In genomic region chr11:96776068-96776467, GRCm38 (mm10) we compare ENCODE assay signal across 9 mouse cellular contexts. TPM values are rescaled to one million over a fixed set of nuclear protein-coding genes. Genes with fewer than 3 reads are reported as not detected.
A peak's percentile ranks its signal among the peaks of the same experiment; 100 is the strongest.
DNase-seq lines count a peak whose midpoint lies in the region; ATAC-seq and TF ChIP-seq lines count a peak whose summit lies in the region.
"Had no signal": no experiment of that assay in that cellular context is flagged by ENCODE, and none has a peak within 500 bp of the region (broad histone marks: within the 10 kb centered on the region; RNA-seq: fewer than 3 reads in every experiment).

No protein-coding gene starts in this region.

- intact Hi-C loops in heart, adult 2 months (cut with DNase I), result loop anchor here (2.0 to 5.0 kb wide), 2 partner anchors 15 to 86 kb away; no protein-coding TSS in a partner anchor

- H3K27me3 ChIP-seq in heart, adult 2 months (ENCODE audit: control insufficient read depth, insufficient read depth, low read length), result no peaks in the 10 kb centered on the region
- H3K27me3 ChIP-seq in forebrain, embryonic 12.5 days, result no peaks in the 10 kb centered on the region
- H3K27me3 ChIP-seq in liver, embryonic 14.5 days (ENCODE audit: control insufficient read depth, insufficient read depth, low read length), result no peaks in the 10 kb centered on the region

- no peak for ATAC-seq in forebrain, embryonic 12.5 days (ENCODE audit: low FRiP score)
- no peak for ATAC-seq in liver, embryonic 14.5 days (ENCODE audit: insufficient read depth)

- WGBS in heart, adult 2 months, result 47% methylated on average over 3 of the region's 3 CpGs
- 55% methylated on average over 3 of the region's 3 CpGs for WGBS in forebrain, embryonic 12.5 days
- 51% methylated on average over 3 of the region's 3 CpGs for WGBS in liver, embryonic 14.5 days (ENCODE audit: insufficient replicate concordance)

- no peak for TF ChIP-seq EP300 in heart, adult 2 months (IDR thresholded peaks at IDR 0.05; ENCODE audit: insufficient read depth, low read depth, low read length)
- TF ChIP-seq EP300 in liver, embryonic 14.5 days (IDR thresholded peaks at IDR 0.05; ENCODE audit: low read depth), result no peak

- no peaks in the 10 kb centered on the region for H3K79me2 ChIP-seq in heart, adult 2 months (replicated peaks; ENCODE audit: control insufficient read depth, insufficient read depth, low read length)

- TF ChIP-seq POLR2A in heart, adult 2 months (IDR thresholded peaks at IDR 0.05; ENCODE audit: insufficient read depth, low read depth, low read length), result no peak

- H3K4me3 ChIP-seq in heart, adult 2 months, result no peak overlapping the region
- peak overlapping the region; percentile 74 for H3K4me3 ChIP-seq in forebrain, embryonic 12.5 days (replicated peaks)
- H3K4me3 ChIP-seq in liver, embryonic 14.5 days (ENCODE audit: insufficient read depth in 1 of 2, low read depth in 2 of 2, low read length in 2 of 2), result peak overlapping the region in 1 of 2 experiments; percentile 98; a peak in 1 of 4 replicates

- no peaks in the 10 kb centered on the region for H3K9me3 ChIP-seq in forebrain, embryonic 12.5 days
- no peaks in the 10 kb centered on the region for H3K9me3 ChIP-seq in liver, embryonic 14.5 days (ENCODE audit: control insufficient read depth, low read length)

- H3K4me2 ChIP-seq in forebrain, embryonic 12.5 days, result peak overlapping the region; percentile 80
- H3K4me2 ChIP-seq in liver, embryonic 14.5 days (ENCODE audit: low read depth), result peak overlapping the region; percentile 88

- H3K36me3 ChIP-seq in heart, adult 2 months (ENCODE audit: control insufficient read depth, insufficient read depth, low read length), result 0 out of 2 replicates have a peak, but pooled peaks cover 2% of the 10 kb centered on the region
- peaks cover 23% of the 10 kb centered on the region for H3K36me3 ChIP-seq in forebrain, embryonic 12.5 days (replicated peaks)
- peaks cover 7% of the 10 kb centered on the region; the same call in 1 of the 2 replicates for H3K36me3 ChIP-seq in liver, embryonic 14.5 days (replicated peaks; ENCODE audit: control insufficient read depth, insufficient read depth, low read depth)

- H3K9ac ChIP-seq in heart, adult 2 months (ENCODE audit: low read depth, low read length), result no peak overlapping the region
- H3K9ac ChIP-seq in forebrain, embryonic 12.5 days, result peak overlapping the region; percentile 0; the same call in 1 of the 2 replicates
- no peak overlapping the region for H3K9ac ChIP-seq in liver, embryonic 14.5 days (replicated peaks)

- TF ChIP-seq CTCF in heart, adult 2 months (IDR thresholded peaks at IDR 0.05), result peak; percentile 47
- no peak for TF ChIP-seq CTCF in liver, embryonic 14.5 days (IDR thresholded peaks at IDR 0.05; ENCODE audit: low read depth)

- peak overlapping the region; percentile 75 for H3K27ac ChIP-seq in heart, adult 2 months
- H3K27ac ChIP-seq in forebrain, embryonic 12.5 days, result no peak overlapping the region
- H3K27ac ChIP-seq in liver, embryonic 14.5 days, result no peak overlapping the region

- H3K4me1 ChIP-seq in heart, adult 2 months (ENCODE audit: control insufficient read depth, insufficient read depth, low read length), result peaks cover 9% of the 10 kb centered on the region
- peaks cover 15% of the 10 kb centered on the region for H3K4me1 ChIP-seq in forebrain, embryonic 12.5 days
- H3K4me1 ChIP-seq in liver, embryonic 14.5 days (replicated peaks; ENCODE audit: control insufficient read depth in 2 of 2, insufficient read depth in 2 of 2, low read length in 1 of 2), result peaks cover 3 to 10% of the 10 kb centered on the region in 2 experiments

- DNase-seq in heart, adult 2 months, result no peak
- DNase-seq in heart, adult 11 months, result no peak
- peak; percentile 73 for DNase-seq in 3T3-L1 (ENCODE audit: low read depth, low spot score)
- DNase-seq in liver, embryonic 14.5 days (ENCODE audit: low read depth in 3 of 3, low spot score in 3 of 3), result no peak
- no peak for DNase-seq in T-cell, adult 2 months (ENCODE audit: low spot score)
- DNase-seq in adipocyte (ENCODE audit: low spot score), result no peak
- no peak for DNase-seq in cerebellum, adult 9-11 months
- DNase-seq: cerebellum, postnatal 10 days had no signal

RNA-seq across cellular contexts. Expression of gene Snx11, which starts 1.3 kb away (rescaled TPM):
- total RNA-seq in heart, adult 2 months (2021), result 10 to 100 TPM; 11.6 to 12.5 TPM
- 11.1 and 16.2 TPM in 2 replicates for polyA plus RNA-seq in heart, adult 2 months (2012; rRNA removed)
- polyA plus RNA-seq in forebrain, embryonic 12.5 days (2016; fragmentation: Nextera tagmentation; extraction: Ambion mirVana), result 31.0 and 40.3 TPM in 2 replicates
- 7.4 and 10.1 TPM in 2 replicates for polyA plus RNA-seq in liver, embryonic 14.5 days (2012; rRNA removed)
- polyA plus RNA-seq in liver, embryonic 14.5 days (2014; fragmentation: Nextera tagmentation; extraction: Ambion mirVana), result 4.2 and 4.9 TPM in 2 replicates

RNA-seq across cellular contexts. Expression of gene Cbx1, which starts 12.9 kb away (rescaled TPM):
- 10 to 100 TPM; 34.8 to 36.9 TPM for total RNA-seq in heart, adult 2 months (2021)
- 8.4 and 11.1 TPM in 2 replicates for polyA plus RNA-seq in heart, adult 2 months (2012; rRNA removed)
- polyA plus RNA-seq in forebrain, embryonic 12.5 days (2016; fragmentation: Nextera tagmentation; extraction: Ambion mirVana), result 168 and 172 TPM in 2 replicates
- polyA plus RNA-seq in liver, embryonic 14.5 days (2012; rRNA removed), result 9.9 and 23.5 TPM in 2 replicates
- polyA plus RNA-seq in liver, embryonic 14.5 days (2014; fragmentation: Nextera tagmentation; extraction: Ambion mirVana), result 25.0 and 26.0 TPM in 2 replicates

RNA-seq across cellular contexts. Expression of gene Nfe2l1, which starts 53.7 kb away (rescaled TPM):
- 100 to 1,000 TPM; 395 to 436 TPM for total RNA-seq in heart, adult 2 months (2021)
- polyA plus RNA-seq in heart, adult 2 months (2012; rRNA removed), result 397 and 529 TPM in 2 replicates
- 72.8 and 76.0 TPM in 2 replicates for polyA plus RNA-seq in forebrain, embryonic 12.5 days (2016; fragmentation: Nextera tagmentation; extraction: Ambion mirVana)
- polyA plus RNA-seq in liver, embryonic 14.5 days (2012; rRNA removed), result 14.4 and 15.2 TPM in 2 replicates
- polyA plus RNA-seq in liver, embryonic 14.5 days (2014; fragmentation: Nextera tagmentation; extraction: Ambion mirVana), result 9.6 and 10.1 TPM in 2 replicates
